Mouse (Mus musculus) E14TG2a.4 (cell line): Measurements from ENCODE around the gene Gm21117.
"Not testable (repeated sequence)": the region's sequence is repeated elsewhere in the genome, so short reads cannot be mapped to it uniquely, and the experiment has no call there.

Experiments
- H3K27me3 ChIP-seq: 2 replicates; pipeline ENCODE4 v1.6.1; 2014; ENCODE audit warnings: low read length, control low read depth; ENCODE audit not compliant: insufficient read depth
- H3K36me3 ChIP-seq: 2 replicates; pipeline ENCODE4 v1.6.1; 2014; ENCODE audit warnings: low read length, control low read depth; ENCODE audit not compliant: insufficient read depth
- H3K4me1 ChIP-seq: replicated peaks from 2 replicates; pipeline ENCODE4 v1.6.1; 2014; ENCODE audit warnings: low read depth, low read length, control low read depth
- H3K4me3 ChIP-seq: replicated peaks from 2 replicates; pipeline ENCODE4 v1.5.1; 2014; ENCODE audit warnings: mild to moderate bottlenecking, low read length
- H3K9me3 ChIP-seq: 2 replicates; pipeline ENCODE4 v1.6.1; 2014; ENCODE audit warnings: low read length, control low read depth

Gm21117 gene

GRCm38 (mm10) chrY:51124920-51125319 is at the start of gene Gm21117:
Gene Gm21117 (plus strand): TSS chrY:51125220.
- H3K4me1 ChIP-seq, H3K27me3 ChIP-seq, H3K4me3 ChIP-seq, H3K9me3 ChIP-seq, H3K36me3 ChIP-seq: not testable (repeated sequence)
